Mouse (Mus musculus) stomach, embryonic 16.5 days (tissue): ENCODE measurements around the gene Stac3. TPM values are rescaled to one million over a fixed set of nuclear protein-coding genes. Genes with fewer than 3 reads are reported as not detected.

Experiments
- ATAC-seq: fragments of 200-750 bp; cut with Nextera tagmentation; 2 replicates; pipeline ENCODE4 v1.8.0; 2017; ENCODE audit warnings: moderate number of reproducible peaks, moderate TSS enrichment; ENCODE audit not compliant: insufficient read depth, low FRiP score
- H3K27ac ChIP-seq: fragments of 300-500 bp; sonication (generic); 2 replicates; pipeline ENCODE4 v1.5.1; 2014; ENCODE audit warnings: low read length
- H3K27me3 ChIP-seq: fragments of 300-500 bp; sonication (generic); 2 replicates; pipeline ENCODE4 v1.6.1; 2014; ENCODE audit warnings: low read length, control low read depth, mixed read lengths; ENCODE audit not compliant: control insufficient read depth, insufficient read depth
- H3K36me3 ChIP-seq: fragments of 300-500 bp; sonication (generic); 2 replicates; pipeline ENCODE4 v1.6.1; 2014; ENCODE audit warnings: low read length; ENCODE audit not compliant: control insufficient read depth, insufficient read depth
- H3K4me1 ChIP-seq: fragments of 300-500 bp; sonication (generic); 2 replicates; pipeline ENCODE4 v1.6.1; 2014; ENCODE audit warnings: low read length, control low read depth, mixed read lengths; ENCODE audit not compliant: control insufficient read depth, insufficient read depth
- H3K4me2 ChIP-seq: fragments of 300-500 bp; sonication (generic); 2 replicates; pipeline ENCODE4 v1.6.1; 2014; ENCODE audit warnings: low read depth, low read length, mixed read lengths
- H3K4me3 ChIP-seq: fragments of 300-500 bp; sonication (generic); replicated peaks from 2 replicates; pipeline ENCODE4 v1.5.1; 2014; ENCODE audit warnings: mild to moderate bottlenecking, low read length
- H3K9ac ChIP-seq: fragments of 300-500 bp; sonication (generic); 2 replicates; pipeline ENCODE4 v1.6.1; 2014; ENCODE audit warnings: low read length
- H3K9me3 ChIP-seq: fragments of 300-500 bp; sonication (generic); replicated peaks from 2 replicates; pipeline ENCODE4 v1.6.1; 2016; ENCODE audit warnings: low read length, control low read depth; ENCODE audit not compliant: control insufficient read depth
- WGBS: fragments of 180-500 bp; shearing (Covaris S2); extraction: QIAGEN DNeasy Blood & Tissue Kit; methylation state at CpG from one replicate; pipeline ENCODE4 v1.1.7; 2014; 5-methylcytosine and 5-hydroxymethylcytosine counted together
- polyA plus RNA-seq: library from polyadenylated mRNA; unstranded; fragments of >200 nt; fragmentation: Nextera tagmentation; extraction: Ambion mirVana; gene quantifications from 2 replicates; pipeline ENCODE4 v1.2.1, GENCODE M21; 2015

The Stac3 gene
- 0.70 and 5.5 TPM in 2 replicates for polyA plus RNA-seq

DNA sequence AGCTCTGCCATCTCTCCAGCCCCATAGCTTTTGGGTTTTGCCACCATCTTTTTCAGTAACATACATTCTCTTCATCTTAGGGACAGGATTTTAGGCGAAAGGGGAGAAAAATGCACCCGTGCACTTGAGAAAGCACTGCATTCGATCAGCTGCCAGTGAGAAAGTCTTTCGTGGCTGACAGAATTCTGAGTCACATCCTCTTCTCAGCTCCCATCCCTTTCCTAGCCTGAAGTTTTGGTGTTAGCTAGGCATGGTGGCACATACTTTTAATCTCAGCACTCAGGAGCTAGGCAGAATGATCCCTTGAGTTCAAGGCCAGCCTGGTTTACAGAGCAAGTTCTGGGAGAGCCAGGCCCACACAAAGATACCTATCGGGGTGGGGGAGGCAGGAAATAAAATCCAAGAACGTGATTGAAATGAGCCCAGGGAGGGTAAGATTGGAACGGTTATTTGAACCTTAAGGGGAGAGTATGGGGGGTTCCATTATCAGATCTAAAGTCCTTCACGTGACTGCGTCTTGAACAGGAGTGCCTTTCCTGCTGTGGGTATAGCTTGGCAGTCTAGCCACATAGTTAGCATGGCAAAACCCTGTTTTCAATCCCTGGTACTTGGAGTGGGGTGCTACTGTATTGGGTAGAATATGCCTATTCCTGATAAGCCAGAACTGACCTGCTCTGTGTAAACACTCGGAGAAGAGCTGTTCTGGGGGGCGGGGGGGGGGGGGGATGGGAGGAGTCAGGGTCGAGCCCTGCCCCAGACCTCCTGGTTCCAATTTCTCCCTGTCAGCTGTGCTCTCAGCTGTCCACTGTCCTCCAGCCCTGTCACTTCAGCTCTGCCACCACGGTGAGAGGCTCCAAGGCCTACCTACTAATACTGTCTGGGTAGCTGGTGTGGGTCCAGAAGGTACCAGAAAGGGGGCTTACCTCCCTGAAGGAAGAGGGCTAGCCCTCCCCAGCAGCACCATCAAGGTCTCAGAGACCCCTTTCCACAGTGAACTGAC, at the start of gene Stac3:
Gene Stac3 (plus strand): TSS at position 793 of the 1,000 bp plus-strand sequence.
- no peak within 1 kb of the TSS for H3K4me2 ChIP-seq
- peaks cover 5% of the 10 kb centered on the region; the same call in 1 of the 2 replicates for H3K36me3 ChIP-seq
- H3K27me3 ChIP-seq, result no peaks in the 10 kb centered on the region
- no peaks in the 10 kb centered on the region for H3K9me3 ChIP-seq
- no peak within 1 kb of the TSS for H3K27ac ChIP-seq
- H3K4me1 ChIP-seq, result no peaks in the 10 kb centered on the region
- ATAC-seq, result no peak
- 61% methylated on average over 13 of the region's 13 CpGs for WGBS
- no peak within 1 kb of the TSS for H3K9ac ChIP-seq
- H3K4me3 ChIP-seq, result no peak within 1 kb of the TSS

DNA sequence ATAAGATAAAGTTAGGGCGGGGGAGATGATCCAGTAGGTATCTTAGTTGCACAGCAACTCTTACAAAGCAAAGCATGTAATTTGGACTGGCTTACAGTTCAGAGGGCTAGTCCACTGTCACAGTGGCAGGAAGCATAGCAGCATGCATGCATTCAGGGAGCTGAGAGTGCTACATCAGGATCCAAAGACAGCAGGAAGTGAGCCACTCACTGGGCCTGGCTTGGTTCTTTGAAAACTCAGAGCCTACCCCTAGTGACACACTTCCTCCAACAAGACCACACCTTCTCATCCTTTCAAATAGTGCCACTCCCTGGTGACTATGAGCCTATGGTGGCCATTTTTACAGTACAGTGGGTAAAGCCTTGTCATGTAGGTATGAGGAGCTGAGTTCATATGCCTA, 47.8 kb upstream of the Stac3 start:
- H3K9ac ChIP-seq, result no peak overlapping the region
- H3K4me2 ChIP-seq, result no peak overlapping the region
- no peaks in the 10 kb centered on the region for H3K9me3 ChIP-seq
- no peaks in the 10 kb centered on the region for H3K27me3 ChIP-seq
- H3K27ac ChIP-seq, result no peak overlapping the region
- peaks cover 21% of the 10 kb centered on the region for H3K36me3 ChIP-seq
- no peak overlapping the region for H3K4me3 ChIP-seq
- ATAC-seq, result no peak
- 100% methylated on average over 1 of the region's 1 CpGs for WGBS
- H3K4me1 ChIP-seq, result no peaks in the 10 kb centered on the region

DNA sequence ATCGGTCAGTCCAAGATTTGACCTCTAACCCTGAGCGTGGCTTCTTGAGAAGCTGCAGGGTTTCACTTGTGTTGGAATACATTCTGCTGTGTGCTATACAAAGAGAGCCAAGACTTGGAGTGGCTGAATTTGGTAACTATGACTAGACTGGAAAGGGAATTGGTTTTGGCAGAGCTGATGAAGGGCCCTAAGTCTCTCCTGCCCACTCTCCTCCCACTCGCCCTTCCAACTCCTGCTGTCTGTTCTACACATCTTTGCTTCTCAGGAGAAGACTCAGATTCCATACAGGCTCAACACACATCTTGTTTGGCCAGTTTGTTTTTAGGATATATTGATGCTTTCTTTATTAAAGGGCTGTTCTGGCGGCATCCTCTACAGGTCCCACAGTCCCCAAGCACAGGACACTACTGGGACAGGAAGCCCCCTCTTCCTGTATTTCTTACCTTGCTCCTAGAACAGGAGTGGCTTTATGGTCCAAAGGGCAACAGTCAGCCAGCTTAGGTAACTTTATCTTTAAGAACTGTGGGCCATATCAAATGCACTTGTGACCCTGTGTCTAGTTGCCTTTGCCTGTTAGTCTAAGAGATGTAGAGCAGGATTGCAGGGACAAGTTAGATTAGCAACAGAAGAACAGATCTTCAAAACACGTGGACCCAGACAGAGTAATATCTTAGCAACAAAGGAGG, 38.9 kb upstream of the Stac3 start:
- Histone ChIP-seq H3K4me3 (no peak overlapping the region), H3K27me3 (no peaks in the 10 kb centered on the region), H3K9me3 (no peaks in the 10 kb centered on the region), H3K9ac (no peak overlapping the region), H3K36me3 (peaks cover 16% of the 10 kb centered on the region; the same call in 1 of the 2 replicates), H3K27ac (no peak overlapping the region), H3K4me1 (no peaks in the 10 kb centered on the region), H3K4me2 (no peak overlapping the region)
- WGBS, result 85% methylated on average over 5 of the region's 5 CpGs
- no peak for ATAC-seq

DNA sequence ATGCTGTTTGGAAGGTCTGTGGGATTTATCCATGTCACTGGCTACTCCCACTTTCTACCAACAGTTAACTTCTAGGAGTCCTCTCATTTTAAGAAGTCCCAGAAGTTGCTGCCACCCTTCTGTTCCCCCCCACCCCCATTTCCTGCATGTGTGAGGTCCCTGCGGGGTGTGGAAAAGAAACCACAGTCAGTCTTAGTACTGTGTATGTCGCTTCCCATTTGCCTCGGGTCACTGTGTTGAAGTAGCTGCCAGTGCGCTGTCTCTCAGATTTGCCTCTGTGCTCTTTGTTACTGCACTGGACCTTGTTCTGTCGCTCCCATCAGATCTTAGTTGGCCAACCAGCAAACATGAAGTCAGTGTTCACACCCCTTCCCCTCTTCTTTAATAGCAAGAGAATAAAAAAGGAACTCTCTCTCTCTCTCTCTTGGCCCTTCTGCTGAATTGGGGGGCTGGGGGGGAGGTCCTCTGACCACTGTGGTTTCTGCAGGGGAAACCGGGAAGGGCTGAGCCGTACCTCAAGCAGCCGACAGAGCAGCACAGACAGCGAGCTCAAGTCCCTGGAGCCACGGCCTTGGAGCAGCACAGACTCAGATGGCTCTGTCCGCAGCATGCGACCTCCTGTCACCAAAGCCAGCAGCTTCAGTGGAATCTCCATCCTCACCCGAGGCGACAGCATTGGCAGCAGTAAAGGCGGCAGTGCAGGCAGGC, 30.1 kb upstream of the Stac3 start:
- no peaks in the 10 kb centered on the region for H3K4me1 ChIP-seq
- no peak overlapping the region for H3K9ac ChIP-seq
- 55% methylated on average over 15 of the region's 15 CpGs for WGBS
- no peak overlapping the region for H3K27ac ChIP-seq
- no peak overlapping the region for H3K4me2 ChIP-seq
- H3K36me3 ChIP-seq, result peaks cover 5% of the 10 kb centered on the region; the same call in 1 of the 2 replicates
- no peak overlapping the region for H3K4me3 ChIP-seq
- H3K27me3 ChIP-seq, result no peaks in the 10 kb centered on the region
- H3K9me3 ChIP-seq, result no peaks in the 10 kb centered on the region
- no peak for ATAC-seq

DNA sequence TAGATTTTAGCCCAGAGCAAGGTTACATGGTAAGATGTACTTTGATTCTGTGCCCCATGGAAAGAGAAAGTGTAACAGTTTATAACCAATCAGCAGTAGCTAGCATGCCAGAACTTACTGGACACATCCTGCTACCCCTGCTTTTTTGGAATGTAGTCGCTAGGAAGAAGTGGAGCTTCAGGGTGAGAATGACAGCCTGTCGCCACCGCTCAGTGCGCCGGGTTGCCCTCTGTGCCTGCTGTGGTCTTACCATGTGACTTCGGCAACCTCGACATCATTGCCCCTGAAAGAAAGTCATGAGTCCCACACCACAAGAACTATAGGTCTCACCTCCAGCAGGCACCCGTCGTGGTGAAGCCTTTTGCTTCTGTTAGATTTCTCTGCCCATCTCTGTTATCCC, 28.8 kb upstream of the Stac3 start:
- no peaks in the 10 kb centered on the region for H3K27me3 ChIP-seq
- no peak overlapping the region for H3K4me3 ChIP-seq
- H3K4me2 ChIP-seq, result no peak overlapping the region
- no peaks in the 10 kb centered on the region for H3K9me3 ChIP-seq
- peaks cover 5% of the 10 kb centered on the region; the same call in 1 of the 2 replicates for H3K36me3 ChIP-seq
- 79% methylated on average over 9 of the region's 9 CpGs for whole genome bisulfite sequencing
- H3K27ac ChIP-seq, result no peak overlapping the region
- H3K4me1 ChIP-seq, result no peaks in the 10 kb centered on the region
- H3K9ac ChIP-seq, result no peak overlapping the region
- ATAC-seq, result no peak

DNA sequence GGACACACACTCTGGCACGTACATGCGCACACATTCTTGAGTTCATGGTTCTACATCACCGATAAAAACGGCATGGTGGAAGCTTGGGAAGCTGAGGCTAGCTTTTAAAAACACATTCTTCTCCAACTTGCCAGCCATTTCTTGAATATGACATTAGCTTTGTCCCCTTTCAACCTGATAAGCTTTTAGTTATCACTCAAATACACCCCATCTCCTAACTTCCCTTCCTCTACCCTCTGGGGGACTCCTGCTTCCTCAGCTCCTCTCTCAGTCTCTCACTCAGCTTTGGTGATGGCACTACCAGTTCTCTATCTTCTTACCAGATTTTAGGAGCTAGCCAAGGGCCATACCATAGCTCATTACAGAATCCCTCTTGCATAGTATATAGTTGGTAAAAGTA, 26.3 kb upstream of the Stac3 start:
- H3K36me3 ChIP-seq, result peaks cover 5% of the 10 kb centered on the region; the same call in 1 of the 2 replicates
- H3K4me1 ChIP-seq, result no peaks in the 10 kb centered on the region
- no peaks in the 10 kb centered on the region for H3K27me3 ChIP-seq
- no peak overlapping the region for H3K9ac ChIP-seq
- no peaks in the 10 kb centered on the region for H3K9me3 ChIP-seq
- H3K27ac ChIP-seq, result no peak overlapping the region
- ATAC-seq, result no peak
- H3K4me3 ChIP-seq, result no peak overlapping the region
- no peak overlapping the region for H3K4me2 ChIP-seq
- 94% methylated on average over 4 of the region's 4 CpGs for WGBS

DNA sequence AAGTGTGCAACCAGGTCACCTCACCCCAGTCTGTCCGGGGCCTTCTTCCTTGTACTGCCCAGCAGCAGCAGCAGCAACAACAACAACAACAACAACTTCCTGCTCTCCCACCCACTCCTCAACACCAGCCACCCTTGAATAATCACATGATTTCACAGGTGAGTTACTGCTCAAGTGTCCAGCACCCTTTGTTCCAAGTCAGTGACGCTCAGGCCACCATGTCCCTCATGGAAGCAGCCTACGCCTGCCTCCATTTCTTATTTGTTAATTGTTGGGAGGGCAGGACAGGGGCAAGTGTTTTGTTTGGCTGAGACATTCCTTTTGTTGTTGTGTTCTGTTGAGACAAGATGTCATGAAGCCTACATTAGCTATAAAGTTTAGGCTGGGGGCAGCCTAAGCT, 24.9 kb upstream of the Stac3 start:
- H3K27me3 ChIP-seq, result no peaks in the 10 kb centered on the region
- H3K4me3 ChIP-seq, result no peak overlapping the region
- H3K36me3 ChIP-seq, result peaks cover 5% of the 10 kb centered on the region; the same call in 1 of the 2 replicates
- no peak for ATAC-seq
- no peaks in the 10 kb centered on the region for H3K9me3 ChIP-seq
- H3K4me1 ChIP-seq, result no peaks in the 10 kb centered on the region
- no peak overlapping the region for H3K27ac ChIP-seq
- no peak overlapping the region for H3K9ac ChIP-seq
- no peak overlapping the region for H3K4me2 ChIP-seq
- 82% methylated on average over 3 of the region's 3 CpGs for WGBS

DNA sequence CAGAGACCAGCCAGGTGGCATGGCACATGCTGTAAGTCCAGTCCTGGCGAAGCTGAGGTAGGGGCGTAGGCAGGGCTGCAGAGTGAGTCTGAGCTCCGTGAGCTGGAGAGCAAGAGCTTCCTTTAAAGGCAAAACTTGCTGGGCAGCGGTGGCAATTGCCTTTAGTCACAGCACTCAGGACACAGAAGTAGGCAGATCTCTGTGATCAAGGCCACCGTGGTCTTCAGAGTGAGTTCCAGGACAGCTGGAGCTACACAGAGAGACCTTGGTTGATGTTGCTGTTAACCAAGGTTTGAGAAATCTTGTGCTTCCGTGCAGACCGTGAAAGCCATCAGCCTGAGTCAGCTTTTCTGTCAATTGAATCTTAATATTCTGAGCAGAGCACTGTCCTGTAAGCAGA, 24.2 kb upstream of the Stac3 start:
- no peak overlapping the region for H3K27ac ChIP-seq
- no peak overlapping the region for H3K4me2 ChIP-seq
- H3K9ac ChIP-seq, result no peak overlapping the region
- no peak overlapping the region for H3K4me3 ChIP-seq
- no peaks in the 10 kb centered on the region for H3K9me3 ChIP-seq
- no peaks in the 10 kb centered on the region for H3K27me3 ChIP-seq
- WGBS, result 82% methylated on average over 7 of the region's 7 CpGs
- H3K4me1 ChIP-seq, result no peaks in the 10 kb centered on the region
- no peaks in the 10 kb centered on the region for H3K36me3 ChIP-seq
- no peak for ATAC-seq
